Mouse (Mus musculus) mesoderm, embryonic 11.5 days (tissue): Measurements from ENCODE around the gene Col6a1.

ENCODE experiments used
- DNase-seq: peaks from one replicate; pipeline ENCODE4 v3.0.0-alpha.2; 2012; ENCODE audit warnings: low read depth, low spot score

Col6a1 gene

GRCm38 (mm10) chr10:76680758-76681650 lies 45.0 kb downstream of the Col6a1 start:
- no peak for DNase-seq

- no peak for DNase-seq
Measured at GRCm38 (mm10) chr10:76678122-76678521, 47.8 kb downstream of the Col6a1 start.

GRCm38 (mm10) chr10:76675268-76675667 lies 50.7 kb downstream of the Col6a1 start:
- DNase-seq: no peak

- DNase-seq: no peak
Measured at GRCm38 (mm10) chr10:76674581-76674980, 51.4 kb downstream of the Col6a1 start.

GRCm38 (mm10) chr10:76671939-76672338 lies 54.0 kb downstream of the Col6a1 start:
- DNase-seq: no peak

GRCm38 (mm10) chr10:76668947-76669284 lies 57.1 kb downstream of the Col6a1 start:
- no peak for DNase-seq

GRCm38 (mm10) chr10:76668261-76668946 lies 57.6 kb downstream of the Col6a1 start:
- DNase-seq: no peak

- DNase-seq: no peak
Measured at GRCm38 (mm10) chr10:76667197-76667805, 58.7 kb downstream of the Col6a1 start.

GRCm38 (mm10) chr10:76665551-76665950 lies 60.4 kb downstream of the Col6a1 start:
- no peak for DNase-seq

- no peak for DNase-seq
Measured at GRCm38 (mm10) chr10:76664156-76665115, 61.5 kb downstream of the Col6a1 start.
